Mouse (Mus musculus): ENCODE measurements around the gene Mroh7. TPM values are rescaled to one million over a fixed set of nuclear protein-coding genes. Genes with fewer than 3 reads are reported as not detected.

The Mroh7 gene
- polyA plus RNA-seq (2014; fragmentation: Illumina TruSeq; extraction: RNeasy Lipid Tissue Mini Kit (QIAGEN cat#74804); ENCODE audit: low read depth, low replicate concordance): 1.0 TPM

GRCm38 (mm10) chr4:106730814-106731213, at the start of gene Mroh7:
Mroh7 (minus strand) TSS chr4:106730925.

DNA sequence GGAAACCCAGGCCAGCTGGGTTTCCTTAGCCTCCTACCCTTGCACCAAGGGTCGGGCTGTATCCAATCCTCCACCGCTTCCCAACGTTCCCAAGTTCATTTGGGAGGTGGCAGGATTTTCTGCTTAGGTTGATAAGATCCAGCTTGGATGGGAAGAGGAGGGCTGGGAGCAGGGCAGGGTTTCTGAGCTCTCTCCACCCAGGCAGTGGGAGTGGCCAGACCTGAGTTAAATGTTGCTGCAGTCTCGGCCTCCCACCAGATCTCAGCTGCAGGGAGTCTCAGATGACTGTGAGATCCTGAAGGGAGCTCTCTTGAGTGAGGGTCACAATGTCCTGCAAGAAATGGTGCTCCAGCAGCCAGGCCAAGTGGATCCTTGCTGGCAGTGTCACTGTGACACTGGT, 2.9 kb upstream of the Mroh7 start, which contains the start of gene Fam151a:
TSS of gene Fam151a (plus strand) at position 254 of the 400 bp plus-strand sequence.

GRCm38 (mm10) chr4:106678442-106679118, 52.1 kb downstream of the Mroh7 start, which contains the start of gene Ttc4:
Ttc4 (minus strand) TSS chr4:106678944.

GRCm38 (mm10) chr4:106650833-106651527, 79.7 kb downstream of the Mroh7 start, which contains the start of gene Pars2:
Pars2 (plus strand) TSS chr4:106651069.

Other genes with a start within 250 kb of the Mroh7 start
- gene Bsnd, start 238.6 kb downstream of the Mroh7 start, polyA plus RNA-seq (2014; fragmentation: Illumina TruSeq; extraction: RNeasy Lipid Tissue Mini Kit (QIAGEN cat#74804); ENCODE audit: low read depth, low replicate concordance): not detected
- 2.7 TPM for gene Dhcr24, start 169.9 kb downstream of the Mroh7 start, polyA plus RNA-seq (2014; fragmentation: Illumina TruSeq; extraction: RNeasy Lipid Tissue Mini Kit (QIAGEN cat#74804); ENCODE audit: low read depth, low replicate concordance)
- gene Lexm, start 113.7 kb downstream of the Mroh7 start, polyA plus RNA-seq (2014; fragmentation: Illumina TruSeq; extraction: RNeasy Lipid Tissue Mini Kit (QIAGEN cat#74804); ENCODE audit: low read depth, low replicate concordance): not detected
- gene Ttc22, start 108.5 kb downstream of the Mroh7 start, polyA plus RNA-seq (2014; fragmentation: Illumina TruSeq; extraction: RNeasy Lipid Tissue Mini Kit (QIAGEN cat#74804); ENCODE audit: low read depth, low replicate concordance): not detected
- gene Pars2, start 79.9 kb downstream of the Mroh7 start, polyA plus RNA-seq (2014; fragmentation: Illumina TruSeq; extraction: RNeasy Lipid Tissue Mini Kit (QIAGEN cat#74804); ENCODE audit: low read depth, low replicate concordance): 9.8 TPM
- gene Ttc4, start 52.0 kb downstream of the Mroh7 start, polyA plus RNA-seq (2014; fragmentation: Illumina TruSeq; extraction: RNeasy Lipid Tissue Mini Kit (QIAGEN cat#74804); ENCODE audit: low read depth, low replicate concordance): 31.1 TPM
- 0.39 TPM for gene Fam151a, start 3.0 kb upstream of the Mroh7 start, polyA plus RNA-seq (2014; fragmentation: Illumina TruSeq; extraction: RNeasy Lipid Tissue Mini Kit (QIAGEN cat#74804); ENCODE audit: low read depth, low replicate concordance)
- gene Acot11, start 74.1 kb upstream of the Mroh7 start, polyA plus RNA-seq (2014; fragmentation: Illumina TruSeq; extraction: RNeasy Lipid Tissue Mini Kit (QIAGEN cat#74804); ENCODE audit: low read depth, low replicate concordance): 14.8 TPM
- gene Ssbp3, start 179.8 kb upstream of the Mroh7 start, polyA plus RNA-seq (2014; fragmentation: Illumina TruSeq; extraction: RNeasy Lipid Tissue Mini Kit (QIAGEN cat#74804); ENCODE audit: low read depth, low replicate concordance): 31.4 TPM